Mouse (Mus musculus): ENCODE measurements at regions not wholly inside any gene's neighbourhood (a gene's known extent, or its start where the extent isn't known, plus 50 kb on each side); places are given as distances from the start of the nearest gene placed in this dataset.

GRCm38 (mm10) chr13:60457277-60457676, 144.5 kb upstream of the Dapk1 start:
- DNase-seq (ENCODE audit: low read depth), result no peak
- TF ChIP-seq CTCF (IDR thresholded peaks at IDR 0.05; ENCODE audit: borderline replicate concordance, extremely low read depth, insufficient read depth, insufficient read length), result no peak
- no peak for TF ChIP-seq POLR2A (IDR thresholded peaks at IDR 0.05; ENCODE audit: borderline replicate concordance, extremely low read depth, insufficient read depth, insufficient read length, poor library complexity, severe bottlenecking)

GRCm38 (mm10) chr13:60459002-60459401, 142.7 kb upstream of the Dapk1 start:
- no peak for DNase-seq (ENCODE audit: low read depth)

GRCm38 (mm10) chr13:60466553-60467313, 135.0 kb upstream of the Dapk1 start:
- DNase-seq (ENCODE audit: low read depth), result no peak

More at GRCm38 (mm10) chr13:60459002-60459401, 142.7 kb upstream of the Dapk1 start:
- no peak for TF ChIP-seq POLR2A (IDR thresholded peaks at IDR 0.05; ENCODE audit: borderline replicate concordance, extremely low read depth, insufficient read depth, insufficient read length, poor library complexity, severe bottlenecking)
- no peak for TF ChIP-seq CTCF (IDR thresholded peaks at IDR 0.05; ENCODE audit: borderline replicate concordance, extremely low read depth, insufficient read depth, insufficient read length)

GRCm38 (mm10) chr13:60467821-60468579, 133.7 kb upstream of the Dapk1 start:
- peak; percentile 76 for DNase-seq (ENCODE audit: low read depth)
- TF ChIP-seq POLR2A (IDR thresholded peaks at IDR 0.05; ENCODE audit: borderline replicate concordance, extremely low read depth, insufficient read depth, insufficient read length, poor library complexity, severe bottlenecking), result no peak
- TF ChIP-seq CTCF (IDR thresholded peaks at IDR 0.05; ENCODE audit: borderline replicate concordance, extremely low read depth, insufficient read depth, insufficient read length), result peak; percentile 67; the same call in 1 of the 2 replicates

More at GRCm38 (mm10) chr13:60466553-60467313, 135.0 kb upstream of the Dapk1 start:
- no peak for TF ChIP-seq CTCF (IDR thresholded peaks at IDR 0.05; ENCODE audit: borderline replicate concordance, extremely low read depth, insufficient read depth, insufficient read length)
- TF ChIP-seq POLR2A (IDR thresholded peaks at IDR 0.05; ENCODE audit: borderline replicate concordance, extremely low read depth, insufficient read depth, insufficient read length, poor library complexity, severe bottlenecking), result no peak

- peak; percentile 29 for DNase-seq (ENCODE audit: low read depth)
Observed at GRCm38 (mm10) chr13:60470426-60471398, 131.0 kb upstream of the Dapk1 start.

GRCm38 (mm10) chr13:60471602-60472001, 130.1 kb upstream of the Dapk1 start:
- TF ChIP-seq CTCF (IDR thresholded peaks at IDR 0.05; ENCODE audit: borderline replicate concordance, extremely low read depth, insufficient read depth, insufficient read length), result no peak
- no peak for TF ChIP-seq POLR2A (IDR thresholded peaks at IDR 0.05; ENCODE audit: borderline replicate concordance, extremely low read depth, insufficient read depth, insufficient read length, poor library complexity, severe bottlenecking)

More at GRCm38 (mm10) chr13:60470426-60471398, 131.0 kb upstream of the Dapk1 start:
- no peak for TF ChIP-seq CTCF (IDR thresholded peaks at IDR 0.05; ENCODE audit: borderline replicate concordance, extremely low read depth, insufficient read depth, insufficient read length)

GRCm38 (mm10) chr13:60476366-60476765, 125.4 kb upstream of the Dapk1 start:
- DNase-seq (ENCODE audit: low read depth), result no peak
- TF ChIP-seq CTCF (IDR thresholded peaks at IDR 0.05; ENCODE audit: borderline replicate concordance, extremely low read depth, insufficient read depth, insufficient read length), result no peak
- TF ChIP-seq POLR2A (IDR thresholded peaks at IDR 0.05; ENCODE audit: borderline replicate concordance, extremely low read depth, insufficient read depth, insufficient read length, poor library complexity, severe bottlenecking), result no peak

More at GRCm38 (mm10) chr13:60471602-60472001, 130.1 kb upstream of the Dapk1 start:
- no peak for DNase-seq (ENCODE audit: low read depth)

GRCm38 (mm10) chr13:60478301-60478700, 123.4 kb upstream of the Dapk1 start:
- DNase-seq (ENCODE audit: low read depth), result no peak
- no peak for TF ChIP-seq CTCF (IDR thresholded peaks at IDR 0.05; ENCODE audit: borderline replicate concordance, extremely low read depth, insufficient read depth, insufficient read length)
- TF ChIP-seq POLR2A (IDR thresholded peaks at IDR 0.05; ENCODE audit: borderline replicate concordance, extremely low read depth, insufficient read depth, insufficient read length, poor library complexity, severe bottlenecking), result no peak

- DNase-seq (ENCODE audit: low read depth), result peak; percentile 94
- TF ChIP-seq CTCF (IDR thresholded peaks at IDR 0.05; ENCODE audit: borderline replicate concordance, extremely low read depth, insufficient read depth, insufficient read length) (peak; percentile 72; the same call in 1 of the 2 replicates), POLR2A (IDR thresholded peaks at IDR 0.05; ENCODE audit: borderline replicate concordance, extremely low read depth, insufficient read depth, insufficient read length, poor library complexity, severe bottlenecking) (no peak)
Observed at GRCm38 (mm10) chr13:60479043-60479861, 122.5 kb upstream of the Dapk1 start.
